Mouse (Mus musculus) B cell, adult (primary cell): ENCODE data around the gene Pdik1l. TPM values are rescaled to one million over a fixed set of nuclear protein-coding genes. Genes with fewer than 3 reads are reported as not detected.

ENCODE experiments used
- total RNA-seq: library from RNA; stranded (reverse); gene quantifications from 4 replicates; pipeline ENCODE4 v1.2.4, GENCODE M21; 2023; ENCODE audit not compliant: inconsistent age

Gene Pdik1l
- 10.3 to 15.7 TPM (median 11.6 TPM) in 4 replicates for total RNA-seq

DNA sequence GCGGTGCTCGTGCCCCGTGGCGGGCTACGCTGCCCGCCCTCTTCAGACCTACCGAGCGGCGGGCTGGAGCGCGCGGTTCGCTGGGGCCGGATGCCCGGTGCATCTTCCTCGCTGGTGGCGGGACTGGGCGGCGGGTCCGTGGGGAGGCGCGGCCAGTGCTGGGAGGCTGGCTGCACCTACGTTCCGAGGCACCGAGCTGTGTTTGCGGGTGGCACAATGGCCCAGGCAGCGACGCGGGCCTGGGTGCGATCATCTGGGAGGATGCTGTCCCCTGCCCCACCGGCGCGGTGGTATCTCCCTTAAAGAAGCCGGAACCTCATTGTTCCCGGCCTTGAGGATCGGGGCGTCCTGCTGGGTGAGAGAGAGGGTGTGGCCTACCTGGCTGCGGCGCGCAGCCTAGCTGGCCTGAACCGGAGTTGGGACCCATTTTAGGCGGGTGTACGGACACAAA is at the start of gene Pdik1l:
Gene Pdik1l, minus strand, starts transcription at position 321 of the 451 bp plus-strand sequence.

DNA sequence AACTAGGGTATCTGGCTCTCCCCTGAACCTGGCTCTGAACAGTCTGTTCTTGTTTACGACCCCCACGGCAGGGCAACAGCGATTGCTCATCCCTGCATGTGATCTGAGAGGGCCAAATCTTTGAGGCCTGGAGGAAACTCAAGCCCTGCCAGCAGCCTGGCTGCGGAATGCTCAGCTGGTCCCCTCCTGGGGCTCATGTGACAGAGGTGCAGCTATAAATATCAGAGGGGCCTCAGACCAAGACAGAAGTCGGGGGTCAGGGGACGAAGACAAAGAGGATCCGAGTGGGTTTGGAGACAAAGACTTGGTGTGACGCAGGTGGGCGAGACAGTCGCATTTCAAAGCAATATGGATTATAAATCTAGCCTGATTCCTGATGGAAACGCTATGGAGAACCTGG is 27.2 kb upstream of the Pdik1l start, which contains the start of gene Trim63:
Gene Trim63, plus strand, starts transcription at position 245 of the 400 bp plus-strand sequence.

DNA sequence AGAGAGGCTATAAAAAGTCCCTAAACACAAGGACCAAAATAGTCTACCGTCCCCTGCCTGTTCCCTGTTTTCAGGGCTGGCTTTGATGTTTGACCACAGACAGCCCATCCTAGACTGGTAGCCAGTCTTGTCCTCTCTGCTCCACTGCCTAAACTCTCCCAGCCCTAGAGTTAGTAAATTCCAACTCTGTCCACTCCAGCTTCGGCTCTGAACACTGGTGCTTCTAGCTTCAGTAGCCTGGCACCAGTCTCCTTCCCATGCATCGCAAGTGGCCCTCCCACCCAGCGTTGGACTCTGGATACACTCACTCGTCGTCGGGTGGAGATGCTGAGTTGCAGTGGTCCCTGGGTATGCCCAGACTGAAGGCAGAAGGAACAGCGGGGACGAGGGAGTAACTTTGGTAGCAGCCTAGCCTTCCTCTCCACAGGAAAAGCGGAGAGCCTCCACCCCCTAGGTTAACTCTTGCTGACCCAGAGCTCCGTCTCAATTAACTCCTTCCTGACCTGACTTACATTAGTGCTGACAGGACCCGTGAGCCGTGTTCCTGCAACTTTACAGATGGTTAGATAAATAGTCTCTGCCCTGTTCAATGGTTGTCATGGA is 33.9 kb downstream of the Pdik1l start, which contains the start of gene Grrp1:
Gene Grrp1, minus strand, starts transcription at position 385 of the 603 bp plus-strand sequence.

DNA sequence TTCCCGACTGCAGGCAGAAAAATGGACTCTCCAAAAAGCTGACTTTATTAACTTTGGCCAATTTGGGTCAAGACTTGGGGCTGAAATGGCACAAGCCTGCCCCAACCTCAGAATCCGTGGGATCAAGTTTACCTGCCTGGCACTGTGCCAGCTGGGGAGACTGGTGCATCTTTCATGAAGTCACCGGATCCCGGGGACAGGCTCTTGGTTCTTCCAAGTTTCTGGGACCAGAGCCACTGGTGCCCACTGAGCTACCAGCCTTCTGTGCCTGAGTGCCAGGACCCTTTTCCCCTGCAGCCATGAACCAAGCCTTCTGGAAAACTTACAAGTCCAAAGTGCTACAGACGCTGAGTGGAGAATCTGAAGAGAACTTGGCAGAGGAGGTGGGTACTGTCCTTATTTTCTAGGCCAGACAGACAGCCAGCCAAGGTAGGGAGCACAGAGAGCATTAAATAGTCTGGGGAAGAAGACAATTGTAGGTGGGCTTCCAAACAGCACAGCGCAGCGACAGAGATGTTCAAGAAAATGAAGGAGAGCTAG is 40.9 kb downstream of the Pdik1l start, which contains the start of gene Gm30191:
Gene Gm30191, plus strand, starts transcription at position 217 of the 540 bp plus-strand sequence.

DNA sequence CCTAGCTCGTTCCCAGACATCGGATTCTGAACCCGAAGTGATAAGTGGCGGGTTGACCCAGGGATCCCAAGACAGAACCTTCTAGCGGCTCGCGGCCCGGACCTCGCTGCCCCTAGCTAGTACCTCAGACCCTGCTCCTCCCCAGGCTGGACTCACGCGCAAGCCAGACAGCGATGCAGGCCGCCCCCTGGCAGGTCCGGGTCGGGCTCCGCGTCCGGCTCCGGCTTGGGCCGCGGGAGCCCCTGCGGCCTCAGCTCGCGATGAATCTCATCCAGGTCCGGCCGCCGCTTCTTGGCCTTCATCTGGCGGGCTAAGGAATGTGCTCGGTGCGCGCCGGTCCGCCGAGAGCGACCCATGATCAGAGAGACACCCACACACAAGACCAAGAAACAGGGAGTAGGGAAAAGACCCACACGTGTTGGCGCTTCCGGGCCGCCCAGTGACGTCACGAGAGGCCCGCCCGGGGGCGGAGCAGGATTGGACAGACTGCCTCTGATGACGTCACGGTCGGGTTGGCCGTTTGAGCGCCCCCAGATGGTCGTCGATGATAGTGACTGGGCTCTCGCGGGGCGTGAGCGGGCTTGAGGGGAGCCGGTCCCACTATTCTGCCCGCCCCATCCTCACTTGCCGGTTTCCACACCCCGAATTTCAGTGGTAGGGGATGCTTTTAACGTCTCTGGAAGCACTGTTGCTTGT is 42.4 kb downstream of the Pdik1l start, which contains the start of gene Zfp593:
Gene Zfp593, minus strand, starts transcription at position 445 of the 696 bp plus-strand sequence.

DNA sequence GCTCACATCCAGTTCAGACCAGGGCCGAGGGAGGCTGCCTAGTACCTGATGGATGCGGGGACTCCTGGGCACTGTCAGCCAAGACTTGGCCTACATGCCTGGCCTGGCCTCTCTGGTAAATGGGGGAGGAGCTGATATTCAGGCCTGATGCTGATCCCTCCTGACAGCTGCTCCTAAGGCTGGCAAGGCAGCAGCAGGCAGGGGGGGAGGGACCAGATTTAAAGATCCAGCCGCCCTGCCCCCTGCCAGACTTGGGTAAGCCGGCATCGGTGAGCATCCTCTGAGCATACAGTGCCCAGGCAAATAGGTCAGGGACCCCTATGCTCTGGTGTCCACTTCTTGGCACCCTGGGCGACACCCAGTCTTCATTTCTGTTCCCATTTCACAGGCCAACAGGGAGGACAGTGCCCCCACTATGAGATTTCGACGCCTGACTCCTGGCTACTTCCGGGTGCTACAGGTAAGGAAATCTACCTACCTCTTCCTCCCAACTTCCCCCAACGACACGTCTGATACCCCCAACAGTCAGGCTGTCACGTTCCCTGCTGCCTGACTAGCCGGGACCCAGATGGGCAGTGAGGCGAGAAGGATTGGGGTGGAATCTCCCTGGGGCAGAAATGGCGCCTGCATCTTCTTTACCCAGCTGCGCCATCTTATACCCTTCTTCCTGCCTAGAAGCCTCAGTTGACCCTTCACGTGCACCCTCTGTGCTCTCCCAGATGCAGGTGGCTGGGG is 44.0 kb downstream of the Pdik1l start, which contains the start of gene E130218I03Rik:
Gene E130218I03Rik, plus strand, starts transcription at position 147 of the 735 bp plus-strand sequence.

DNA sequence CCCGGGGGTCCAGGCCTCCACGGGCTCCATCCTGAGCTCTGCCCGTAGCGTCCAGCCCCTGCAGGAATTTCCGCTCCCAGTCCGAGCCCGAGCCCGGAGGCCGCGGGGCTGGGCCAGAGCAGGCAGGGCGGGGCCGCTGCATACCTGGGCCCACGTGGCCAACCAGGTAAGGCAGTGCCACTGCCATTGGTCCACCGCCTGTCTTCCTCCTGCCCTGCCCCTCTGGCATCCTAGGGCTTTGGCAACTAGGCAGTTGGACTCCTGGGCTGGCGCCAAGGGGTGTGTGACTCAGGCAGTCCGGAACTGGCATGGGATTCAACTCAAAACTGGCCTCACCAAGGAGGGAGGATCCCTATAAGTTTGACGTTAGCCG is 49.4 kb downstream of the Pdik1l start, which contains the start of gene Cnksr1:
Gene Cnksr1, minus strand, starts transcription at position 121 of the 373 bp plus-strand sequence.

DNA sequence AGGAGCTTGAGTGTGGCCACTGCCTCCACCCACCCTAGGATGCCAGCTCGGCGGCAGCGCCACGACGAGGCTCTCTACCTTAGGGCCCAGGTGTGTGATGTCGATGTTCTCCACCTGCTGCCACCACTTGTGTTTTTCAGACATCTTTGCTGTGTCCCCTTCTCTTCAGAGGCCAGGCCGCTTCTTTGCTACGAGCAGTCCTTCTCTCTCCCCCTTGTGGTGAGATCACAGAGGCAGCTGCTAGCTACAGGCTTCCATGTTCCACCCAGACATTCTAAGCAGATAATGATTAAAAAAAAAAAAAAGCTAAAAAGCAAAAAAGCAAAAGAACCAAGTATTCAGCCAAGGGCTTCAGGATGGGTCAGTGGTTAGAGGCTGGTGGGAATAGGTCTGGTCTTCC is 60.5 kb downstream of the Pdik1l start, which contains the start of gene Catsper4:
Gene Catsper4, minus strand, starts transcription at position 190 of the 400 bp plus-strand sequence.

Other genes starting within 250 kb of the Pdik1l start
- gene Zfp683, start 234.1 kb downstream of the Pdik1l start, total RNA-seq: not detected in 4 replicates
- gene Crybg2, start 227.1 kb downstream of the Pdik1l start, total RNA-seq: 6.7 to 12.6 TPM (median 7.7 TPM) in 4 replicates
- 1,625 to 1,767 TPM (median 1,711 TPM) in 4 replicates for gene Cd52, start 192.8 kb downstream of the Pdik1l start, total RNA-seq
- gene Ubxn11, start 185.3 kb downstream of the Pdik1l start, total RNA-seq: 35.8 to 45.0 TPM (median 39.9 TPM) in 4 replicates
- 636 to 680 TPM (median 661 TPM) in 4 replicates for gene Sh3bgrl3, start 159.1 kb downstream of the Pdik1l start, total RNA-seq
- gene Cep85, start 100.8 kb downstream of the Pdik1l start, total RNA-seq: 13.8 to 21.8 TPM (median 16.7 TPM) in 4 replicates
- gene Gm7534, start 84.9 kb downstream of the Pdik1l start, total RNA-seq: not detected in 4 replicates
- gene Catsper4, start 60.5 kb downstream of the Pdik1l start, total RNA-seq: not detected in 4 replicates
- gene Cnksr1, start 49.5 kb downstream of the Pdik1l start, total RNA-seq: 0.39 to 0.55 TPM in 2 of 4 replicates, not detected in the others
- gene E130218I03Rik, start 44.2 kb downstream of the Pdik1l start, total RNA-seq: not detected in 4 replicates
- gene Zfp593, start 42.3 kb downstream of the Pdik1l start, total RNA-seq: 22.7 to 29.6 TPM (median 23.6 TPM) in 4 replicates
- not detected in 4 replicates for gene Gm30191, start 41.0 kb downstream of the Pdik1l start, total RNA-seq
- not detected in 4 replicates for gene Grrp1, start 33.8 kb downstream of the Pdik1l start, total RNA-seq
- not detected in 4 replicates for gene Trim63, start 27.2 kb upstream of the Pdik1l start, total RNA-seq
- gene Slc30a2, start 55.3 kb upstream of the Pdik1l start, total RNA-seq: not detected in 4 replicates
- gene Extl1, start 96.0 kb upstream of the Pdik1l start, total RNA-seq: 0.90 to 2.0 TPM (median 1.6 TPM) in 4 replicates
- gene Pafah2, start 108.4 kb upstream of the Pdik1l start, total RNA-seq: 1.9 to 3.3 TPM (median 2.7 TPM) in 4 replicates
- 42.2 to 45.5 TPM (median 43.9 TPM) in 4 replicates for gene Stmn1, start 180.4 kb upstream of the Pdik1l start, total RNA-seq
- 2.1 to 3.9 TPM (median 2.8 TPM) in 4 replicates for gene Paqr7, start 208.8 kb upstream of the Pdik1l start, total RNA-seq
- not detected in 4 replicates for gene Aunip, start 223.1 kb upstream of the Pdik1l start, total RNA-seq
- gene Mtfr1l, start 247.5 kb upstream of the Pdik1l start, total RNA-seq: 40.2 to 45.4 TPM (median 44.5 TPM) in 4 replicates